Comparison of ENCODE assay signal across 8 mouse cellular contexts in genomic region chr9:106370620-106371383, GRCm38 (mm10). TPM values are rescaled to one million over a fixed set of nuclear protein-coding genes. Genes with fewer than 3 reads are reported as not detected.
A peak's percentile ranks its signal among the peaks of the same experiment; 100 is the strongest.
DNase-seq lines count a peak whose midpoint lies in the region; ATAC-seq and TF ChIP-seq lines count a peak whose summit lies in the region.

No protein-coding gene starts in this region.

- H3K4me2 ChIP-seq in liver, embryonic 14.5 days (ENCODE audit: low read depth) = peak overlapping the region; percentile 100

- WGBS in liver, embryonic 14.5 days (ENCODE audit: insufficient replicate concordance) = 81% methylated on average over 30 of the region's 30 CpGs

- no peak overlapping the region for H3K4me3 ChIP-seq in liver, embryonic 14.5 days (ENCODE audit: insufficient read depth in 1 of 2, low read depth in 2 of 2, low read length in 2 of 2)

- TF ChIP-seq CTCF in liver, embryonic 14.5 days (IDR thresholded peaks at IDR 0.05; ENCODE audit: low read depth) = no peak

- ATAC-seq in liver, embryonic 14.5 days (ENCODE audit: insufficient read depth) = no peak

- H3K27ac ChIP-seq in liver, embryonic 14.5 days = no peak overlapping the region

- TF ChIP-seq EP300 in liver, embryonic 14.5 days (IDR thresholded peaks at IDR 0.05; ENCODE audit: low read depth) = no peak

- H3K9ac ChIP-seq in liver, embryonic 14.5 days (replicated peaks) = no peak overlapping the region

- peaks cover 12 to 19% of the 10 kb centered on the region in 2 experiments for H3K4me1 ChIP-seq in liver, embryonic 14.5 days (replicated peaks; ENCODE audit: control insufficient read depth in 2 of 2, insufficient read depth in 2 of 2, low read length in 1 of 2)

- peak; percentile 96 for DNase-seq in heart, adult 11 months
- no peak for DNase-seq in heart, adult 8-10 months (ENCODE audit: low spot score)
- DNase-seq in urinary bladder, adult 18-20 months (ENCODE audit: low spot score in 2 of 2) = peak; percentile 80 to 84
- no peak for DNase-seq in urinary bladder, postnatal 10 days (ENCODE audit: low spot score)
- DNase-seq in liver, embryonic 14.5 days (ENCODE audit: low read depth in 3 of 3, low spot score in 3 of 3) = no peak
- DNase-seq in testis, postnatal 10 days (ENCODE audit: low spot score) = no peak
- DNase-seq in retina, postnatal 1 day = no peak
- DNase-seq in right cerebral cortex, adult 18-20 months = no peak

- H3K9me3 ChIP-seq in liver, embryonic 14.5 days (ENCODE audit: control insufficient read depth, low read length) = no peaks in the 10 kb centered on the region

- peaks cover 9% of the 10 kb centered on the region; the same call in 1 of the 2 replicates for H3K27me3 ChIP-seq in liver, embryonic 14.5 days (ENCODE audit: control insufficient read depth, insufficient read depth, low read length)

- peaks cover 3% of the 10 kb centered on the region; the same call in 1 of the 2 replicates for H3K36me3 ChIP-seq in liver, embryonic 14.5 days (replicated peaks; ENCODE audit: control insufficient read depth, insufficient read depth, low read depth)

RNA-seq across cellular contexts. Expression of gene Dusp7, which starts 2.4 kb away (rescaled TPM):
- 10 to 100 TPM; 53.4 to 67.0 (median 62.7) TPM for total RNA-seq in heart, adult 8-10 months (2022)
- 8.2 and 10.0 TPM in 2 replicates for polyA plus RNA-seq in liver, embryonic 14.5 days (2012; rRNA removed)
- 4.4 and 4.5 TPM in 2 replicates for polyA plus RNA-seq in liver, embryonic 14.5 days (2014; fragmentation: Nextera tagmentation; extraction: Ambion mirVana)

RNA-seq across cellular contexts. Expression of gene Rpl29, which starts 58.5 kb away (rescaled TPM):
- 100 to 1,000 TPM; 256 to 304 (median 274) TPM for total RNA-seq in heart, adult 8-10 months (2022)
- polyA plus RNA-seq in liver, embryonic 14.5 days (2012; rRNA removed) = 718 and 743 TPM in 2 replicates
- 713 and 720 TPM in 2 replicates for polyA plus RNA-seq in liver, embryonic 14.5 days (2014; fragmentation: Nextera tagmentation; extraction: Ambion mirVana)

Comparison
In these comparisons a context has a peak if more than half of its experiments do, and no peak if none do; other contexts are left out.
1. DNase-seq: peak in heart, adult 11 months (single experiment) and urinary bladder, adult 18-20 months (2 of 2); none in heart, adult 8-10 months (single experiment), urinary bladder, postnatal 10 days (single experiment), liver, embryonic 14.5 days (0 of 3), testis, postnatal 10 days (single experiment), retina, postnatal 1 day (single experiment) and right cerebral cortex, adult 18-20 months (single experiment).